Mouse (Mus musculus) myocyte (in vitro differentiated cells): ENCODE results near the gene Rnf169. TPM values are rescaled to one million over a fixed set of nuclear protein-coding genes. Genes with fewer than 3 reads are reported as not detected.
A peak's percentile ranks its signal among the peaks of the same experiment; 100 is the strongest.
"Not testable (repeated sequence)": the region's sequence is repeated elsewhere in the genome, so short reads cannot be mapped to it uniquely, and the experiment has no call there.

Source experiments
- H3K27me3 ChIP-seq: one replicate; pipeline ENCODE4 v1.6.1; 2011; ENCODE audit not compliant: control insufficient read depth, insufficient read depth, insufficient read length
- H3K36me3 ChIP-seq: one replicate; pipeline ENCODE4 v1.6.1; 2011; ENCODE audit not compliant: control insufficient read depth, insufficient read depth
- H3K4me2 ChIP-seq: one replicate; pipeline ENCODE4 v1.6.1; 2011; ENCODE audit warnings: low read depth, control low read depth
- H3K4me3 ChIP-seq: one replicate; pipeline ENCODE4 v1.5.1; 2011; ENCODE audit warnings: mild to moderate bottlenecking, control low read depth, moderate library complexity
- H3K79me2 ChIP-seq: one replicate; pipeline ENCODE4 v1.6.1; 2011; ENCODE audit not compliant: control insufficient read depth, insufficient read depth
- H3ac ChIP-seq: one replicate; pipeline ENCODE4 v1.6.1; 2011; ENCODE audit not compliant: control insufficient read depth, insufficient read length
- CEBPB ChIP-seq: IDR thresholded peaks from 2 replicates; pipeline ENCODE4 v1.6.1; 2011; ENCODE audit warnings: mild to moderate bottlenecking, moderate library complexity; ENCODE audit not compliant: poor library complexity, insufficient read depth, severe bottlenecking
- E2F4 ChIP-seq: IDR thresholded peaks from one replicate; pipeline ENCODE4 v1.6.1; 2011; ENCODE audit warnings: mild to moderate bottlenecking, control low read depth, moderate library complexity; ENCODE audit not compliant: insufficient read depth
- MAX ChIP-seq: IDR thresholded peaks from one replicate; pipeline ENCODE4 v1.6.1; 2011; ENCODE audit warnings: low read depth, mild to moderate bottlenecking, control low read depth
- MYOD1 ChIP-seq, 3 experiments: IDR thresholded peaks; one replicate each; pipeline ENCODE4 v1.6.1; 2011; ENCODE audit warnings: control low read depth in 2 of 3, low read depth in 2 of 3, mild to moderate bottlenecking in 2 of 3, moderate library complexity in 1 of 3; ENCODE audit not compliant: insufficient read length in 2 of 3, control insufficient read depth in 1 of 3
- MYOG ChIP-seq, 3 experiments: IDR thresholded peaks; one replicate each; pipeline ENCODE4 v1.6.1; 2011; ENCODE audit warnings: control low read depth in 2 of 3, low read depth in 2 of 3, mild to moderate bottlenecking in 2 of 3; ENCODE audit not compliant: insufficient read length in 2 of 3, control insufficient read depth in 1 of 3, insufficient read depth in 1 of 3
- POLR2A ChIP-seq: IDR thresholded peaks from one replicate; pipeline ENCODE4 v1.6.1; 2011; ENCODE audit warnings: low read depth, mild to moderate bottlenecking, control low read depth, moderate library complexity; ENCODE audit not compliant: insufficient read length
- POLR2AphosphoS2 ChIP-seq: IDR thresholded peaks from one replicate; pipeline ENCODE4 v1.6.1; 2011; ENCODE audit warnings: low read depth, control low read depth; ENCODE audit not compliant: insufficient read length
- REST ChIP-seq: IDR thresholded peaks from one replicate; pipeline ENCODE4 v1.6.1; 2011; ENCODE audit warnings: mild to moderate bottlenecking, control low read depth, moderate library complexity; ENCODE audit not compliant: insufficient read depth, insufficient read length
- SRF ChIP-seq: IDR thresholded peaks from one replicate; pipeline ENCODE4 v1.6.1; 2011; ENCODE audit warnings: low read depth; ENCODE audit not compliant: control insufficient read depth, insufficient read length
- TCF12 ChIP-seq: IDR thresholded peaks from one replicate; pipeline ENCODE4 v1.6.1; 2011; ENCODE audit warnings: mild to moderate bottlenecking, control low read depth; ENCODE audit not compliant: poor library complexity, insufficient read depth, severe bottlenecking
- TCF3 ChIP-seq: IDR thresholded peaks from one replicate; pipeline ENCODE4 v1.6.1; 2011; ENCODE audit warnings: low read depth, control low read depth; ENCODE audit not compliant: insufficient read length
- USF1 ChIP-seq: IDR thresholded peaks from one replicate; pipeline ENCODE4 v1.6.1; 2011; ENCODE audit warnings: low read depth, mild to moderate bottlenecking, control low read depth, moderate library complexity
- polyA plus RNA-seq: library from polyadenylated mRNA; unstranded; fragments of >200 nt; fragmentation: generic; extraction: Trizol; gene quantifications from one replicate; pipeline ENCODE4 v1.2.1, GENCODE M21; 2012; ENCODE audit warnings: missing spikeins

The Rnf169 gene
- polyA plus RNA-seq, 1 experiment: 3.0 TPM

DNA sequence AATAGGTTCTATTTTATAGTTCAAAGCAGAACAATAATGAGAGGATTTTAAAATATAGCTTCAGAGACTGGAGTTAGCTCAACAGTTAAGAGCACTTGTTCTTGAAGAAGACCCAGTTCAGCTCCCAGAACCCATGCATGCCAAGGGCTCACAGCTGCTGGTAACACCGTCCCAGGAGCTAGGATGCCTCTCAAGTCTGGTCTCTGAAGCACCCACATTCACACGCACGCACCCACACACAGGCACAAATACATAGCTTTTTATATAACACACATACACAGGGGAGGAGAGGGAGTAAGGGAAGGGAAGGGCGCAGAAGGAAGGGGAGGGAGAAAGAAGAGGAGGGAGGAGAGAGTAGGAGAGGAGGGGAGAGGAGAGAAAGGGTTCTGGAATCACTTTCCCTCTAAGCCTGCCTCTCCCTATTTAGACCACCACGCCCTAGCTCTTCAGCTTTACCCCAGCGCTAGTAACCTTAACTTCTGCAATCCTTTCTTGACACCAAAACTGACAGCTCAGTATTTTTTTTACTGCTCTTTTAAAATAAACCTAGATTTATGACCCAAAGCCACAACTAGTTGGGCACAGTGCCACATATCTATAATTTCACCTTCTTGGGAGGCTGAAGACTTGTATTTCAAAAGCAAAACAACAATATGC, 26.7 kb downstream of the Rnf169 start:
- Histone ChIP-seq H3K4me2 (peak overlapping the region; percentile 46), H3K36me3 (no peaks in the 10 kb centered on the region), H3K27me3 (no peaks in the 10 kb centered on the region), H3K79me2 (no peaks in the 10 kb centered on the region), H3ac (no peak overlapping the region), H3K4me3 (no peak overlapping the region)
- no peak for TF ChIP-seq POLR2AphosphoS2
- TF ChIP-seq SRF: no peak
- TF ChIP-seq MAX: no peak
- no peak for TF ChIP-seq MYOG (IDR thresholded peaks at IDR 0.05; ENCODE audit: control insufficient read depth in 1 of 3, insufficient read depth in 1 of 3, insufficient read length in 2 of 3, low read depth in 2 of 3)
- no peak for TF ChIP-seq E2F4
- TF ChIP-seq POLR2A: no peak
- TF ChIP-seq USF1: no peak
- no peak for TF ChIP-seq MYOD1 (IDR thresholded peaks at IDR 0.05; ENCODE audit: control insufficient read depth in 1 of 3, insufficient read length in 2 of 3, low read depth in 2 of 3)
- TF ChIP-seq CEBPB: no peak
- no peak for TF ChIP-seq TCF12

DNA sequence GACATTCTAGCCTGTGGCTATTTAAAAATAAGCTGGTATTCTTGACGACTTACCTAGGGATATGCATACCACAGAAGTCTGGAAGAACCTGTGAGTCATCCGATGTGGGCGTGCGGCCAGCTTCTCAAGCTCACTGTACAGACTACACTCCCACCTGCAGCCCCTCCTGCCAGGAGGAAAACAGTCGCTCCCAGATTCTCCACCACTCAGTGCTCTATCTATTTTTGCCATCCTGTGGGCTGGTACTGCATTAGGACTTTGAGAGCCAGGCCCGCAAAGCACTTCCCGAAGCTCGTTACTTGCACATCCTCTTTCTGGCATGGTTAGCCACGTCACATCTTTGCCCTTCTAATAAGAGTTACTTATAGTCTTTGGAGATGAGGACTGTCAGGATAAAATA, 32.9 kb downstream of the Rnf169 start:
- no peak overlapping the region for H3K4me2 ChIP-seq
- no peaks in the 10 kb centered on the region for H3K36me3 ChIP-seq
- H3K79me2 ChIP-seq: no peaks in the 10 kb centered on the region
- H3ac ChIP-seq: no peak overlapping the region
- no peaks in the 10 kb centered on the region for H3K27me3 ChIP-seq
- no peak overlapping the region for H3K4me3 ChIP-seq
- TF ChIP-seq USF1: no peak
- TF ChIP-seq MAX: no peak
- no peak for TF ChIP-seq TCF12
- no peak for TF ChIP-seq POLR2A
- TF ChIP-seq POLR2AphosphoS2: no peak
- no peak for TF ChIP-seq REST
- no peak for TF ChIP-seq E2F4
- no peak for TF ChIP-seq CEBPB
- no peak for TF ChIP-seq TCF3
- TF ChIP-seq SRF: no peak
- TF ChIP-seq MYOG (IDR thresholded peaks at IDR 0.05; ENCODE audit: control insufficient read depth in 1 of 3, insufficient read depth in 1 of 3, insufficient read length in 2 of 3, low read depth in 2 of 3): no peak
- TF ChIP-seq MYOD1 (IDR thresholded peaks at IDR 0.05; ENCODE audit: control insufficient read depth in 1 of 3, insufficient read length in 2 of 3, low read depth in 2 of 3): no peak

DNA sequence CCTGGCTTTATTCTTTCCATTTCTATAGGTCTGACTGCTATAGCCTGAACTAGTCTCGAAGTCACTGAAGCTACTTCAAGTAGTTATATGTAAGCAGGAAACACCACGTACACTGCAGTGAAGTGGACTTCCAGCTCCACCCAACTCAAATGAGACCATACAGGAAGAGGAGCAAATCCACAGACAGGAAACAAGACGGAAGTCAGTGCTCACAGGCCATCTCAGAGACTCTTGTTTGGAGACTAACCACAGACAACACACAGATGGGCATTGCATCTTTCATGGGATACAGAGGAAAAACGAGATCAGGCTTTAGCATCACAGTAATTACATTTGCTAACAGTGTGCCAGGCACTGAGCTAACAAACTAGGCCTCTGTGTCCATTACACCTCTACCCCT, 33.9 kb downstream of the Rnf169 start:
- Histone ChIP-seq H3K79me2 (no peaks in the 10 kb centered on the region), H3ac (no peak overlapping the region), H3K36me3 (peaks cover 5% of the 10 kb centered on the region), H3K4me3 (no peak overlapping the region), H3K27me3 (no peaks in the 10 kb centered on the region), H3K4me2 (no peak overlapping the region)
- TF ChIP-seq E2F4 (no peak), TCF3 (no peak), MYOG (IDR thresholded peaks at IDR 0.05; ENCODE audit: control insufficient read depth in 1 of 3, insufficient read depth in 1 of 3, insufficient read length in 2 of 3, low read depth in 2 of 3) (no peak), CEBPB (no peak), REST (no peak), POLR2A (no peak), MYOD1 (IDR thresholded peaks at IDR 0.05; ENCODE audit: control insufficient read depth in 1 of 3, insufficient read length in 2 of 3, low read depth in 2 of 3) (no peak), SRF (no peak), USF1 (no peak), POLR2AphosphoS2 (no peak), TCF12 (no peak), MAX (no peak)

DNA sequence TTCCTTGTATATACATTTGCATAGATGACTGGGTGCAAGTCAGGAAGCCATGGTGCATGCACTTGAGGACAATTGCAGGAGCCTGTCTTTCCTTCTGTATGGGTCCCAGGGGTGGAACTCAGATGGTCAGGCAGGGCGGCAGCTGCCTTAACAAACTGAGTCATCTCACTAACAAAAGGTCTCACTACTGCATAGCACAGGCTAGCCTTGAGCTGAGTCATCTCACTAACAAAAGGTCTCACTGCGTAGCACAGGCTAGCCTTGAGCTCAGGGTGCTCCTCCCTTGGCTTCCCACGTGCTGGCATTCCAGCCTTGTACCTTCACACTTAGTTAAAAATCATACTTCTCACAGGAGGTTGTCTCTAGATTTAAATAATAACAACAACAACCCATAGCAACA, 34.3 kb downstream of the Rnf169 start:
- Histone ChIP-seq H3K4me3 (no peak overlapping the region), H3K27me3 (no peaks in the 10 kb centered on the region), H3ac (no peak overlapping the region), H3K36me3 (peaks cover 7% of the 10 kb centered on the region), H3K4me2 (no peak overlapping the region), H3K79me2 (no peaks in the 10 kb centered on the region)
- no peak for TF ChIP-seq MYOD1 (IDR thresholded peaks at IDR 0.05; ENCODE audit: control insufficient read depth in 1 of 3, insufficient read length in 2 of 3, low read depth in 2 of 3)
- no peak for TF ChIP-seq MAX
- no peak for TF ChIP-seq E2F4
- TF ChIP-seq CEBPB: no peak
- TF ChIP-seq POLR2AphosphoS2: no peak
- TF ChIP-seq POLR2A: no peak
- TF ChIP-seq SRF: no peak
- no peak for TF ChIP-seq MYOG (IDR thresholded peaks at IDR 0.05; ENCODE audit: control insufficient read depth in 1 of 3, insufficient read depth in 1 of 3, insufficient read length in 2 of 3, low read depth in 2 of 3)
- no peak for TF ChIP-seq TCF12
- TF ChIP-seq TCF3: no peak

DNA sequence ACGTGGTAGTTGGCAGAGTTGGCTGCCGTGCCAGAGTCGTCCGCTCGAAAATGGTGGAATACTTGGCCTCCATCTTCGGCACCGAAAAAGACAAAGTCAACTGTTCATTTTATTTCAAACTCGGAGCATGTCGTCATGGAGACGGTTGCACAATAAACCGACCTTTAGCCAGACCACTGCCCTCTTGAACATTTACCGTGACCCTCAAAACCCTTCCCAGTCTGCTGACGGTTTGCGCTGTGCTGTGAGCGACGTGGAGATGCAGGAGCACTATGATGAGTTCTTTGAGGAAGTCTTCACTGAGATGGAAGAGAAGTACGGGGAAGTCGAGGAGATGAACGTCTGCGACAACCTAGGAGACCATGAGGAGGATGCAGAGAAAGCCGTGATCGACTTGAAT, 35.2 kb downstream of the Rnf169 start:
- not testable (repeated sequence) for H3ac ChIP-seq, H3K4me3 ChIP-seq
- peaks cover 11% of the 10 kb centered on the region for H3K36me3 ChIP-seq

More for the DNA sequence above, 35.2 kb downstream of the Rnf169 start:
- H3K4me2 ChIP-seq, H3K27me3 ChIP-seq, H3K79me2 ChIP-seq: not testable (repeated sequence)
